Mouse (Mus musculus): ENCODE measurements around the gene Tdrd7.

DNA sequence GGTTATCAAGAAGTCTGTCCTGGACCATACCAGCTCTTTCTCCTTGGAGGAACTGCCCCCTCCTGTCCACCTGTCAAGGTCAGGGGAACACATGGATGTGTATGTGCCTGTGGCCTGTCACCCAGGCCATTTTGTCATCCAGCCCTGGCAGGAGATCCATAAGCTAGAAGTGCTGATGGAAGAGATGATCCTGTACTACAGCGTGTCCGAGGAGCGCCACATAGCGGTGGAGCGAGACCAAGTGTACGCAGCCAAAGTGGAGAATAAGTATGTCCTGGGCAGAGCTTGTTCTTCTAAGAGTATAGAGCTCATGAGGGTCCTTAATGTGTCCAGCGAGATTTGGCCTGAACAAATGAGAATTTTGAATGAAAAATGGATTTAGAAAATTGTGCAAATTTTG is 60.8 kb downstream of the Tdrd7 start:
- TF ChIP-seq CTCF (IDR thresholded peaks at IDR 0.05; ENCODE audit: borderline replicate concordance, control insufficient read depth, extremely low read depth, insufficient read depth, low read length, poor library complexity) (no peak), POLR2A (IDR thresholded peaks at IDR 0.05; ENCODE audit: control insufficient read depth, extremely low read depth, insufficient read depth, low read length, poor library complexity) (no peak)
